Mouse (Mus musculus) 3T3-L1 (cell line): ENCODE measurements around the gene Phyh.
"Not testable (repeated sequence)": the region's sequence is repeated elsewhere in the genome, so short reads cannot be mapped to it uniquely, and the experiment has no call there.

Experiments used
- DNase-seq: peaks from one replicate; pipeline ENCODE4 v3.0.0-alpha.2; 2015; ENCODE audit warnings: low read depth, low spot score

Gene Phyh

GRCm38 (mm10) chr2:4917326-4918021 is 1.3 kb upstream of the Phyh start:
- DNase-seq: peak; percentile 76

- DNase-seq: no peak
Observed at GRCm38 (mm10) chr2:4921019-4921418, 2.2 kb downstream of the Phyh start.

- DNase-seq: no peak
Observed at GRCm38 (mm10) chr2:4922476-4923164, 3.8 kb downstream of the Phyh start.

- DNase-seq: no peak
Observed at GRCm38 (mm10) chr2:4927391-4927790, 8.6 kb downstream of the Phyh start.

GRCm38 (mm10) chr2:4929230-4929629 is 10.4 kb downstream of the Phyh start:
- DNase-seq: no peak

GRCm38 (mm10) chr2:4934516-4934915 is 15.7 kb downstream of the Phyh start:
- DNase-seq: no peak

GRCm38 (mm10) chr2:4937931-4938330 is 19.1 kb downstream of the Phyh start:
- DNase-seq: no peak

- no peak for DNase-seq
Observed at GRCm38 (mm10) chr2:4940861-4941260, 22.0 kb downstream of the Phyh start.

- DNase-seq: not testable (repeated sequence)
Observed at GRCm38 (mm10) chr2:4949691-4950090, 30.9 kb downstream of the Phyh start.

GRCm38 (mm10) chr2:4950986-4951385 is 32.2 kb downstream of the Phyh start:
- no peak for DNase-seq

- no peak for DNase-seq
Observed at GRCm38 (mm10) chr2:4954216-4954760, 35.5 kb downstream of the Phyh start.

- no peak for DNase-seq
Observed at GRCm38 (mm10) chr2:4958039-4958438, 39.2 kb downstream of the Phyh start.

GRCm38 (mm10) chr2:4967806-4968205 is 49.0 kb downstream of the Phyh start:
- no peak for DNase-seq

- DNase-seq: no peak
Observed at GRCm38 (mm10) chr2:4969083-4969482, 50.3 kb downstream of the Phyh start.

- DNase-seq: no peak
Observed at GRCm38 (mm10) chr2:4975807-4976206, 57.0 kb downstream of the Phyh start, which contains the start of gene Ucma. TSS of gene Ucma (plus strand) at chr2:4976122.

- no peak for DNase-seq
Observed at GRCm38 (mm10) chr2:4978091-4978490, 59.3 kb downstream of the Phyh start.

- no peak for DNase-seq
Observed at GRCm38 (mm10) chr2:4983987-4984386, 65.2 kb downstream of the Phyh start.

- no peak for DNase-seq
Observed at GRCm38 (mm10) chr2:4985000-4985399, 66.2 kb downstream of the Phyh start.

- DNase-seq: no peak
Observed at GRCm38 (mm10) chr2:4986798-4987197, 68.0 kb downstream of the Phyh start.

GRCm38 (mm10) chr2:4987388-4988180 is 68.8 kb downstream of the Phyh start:
- no peak for DNase-seq
